Mouse (Mus musculus) heart, postnatal 10 days (tissue): ENCODE measurements around the gene Rc3h1. TPM values are rescaled to one million over a fixed set of nuclear protein-coding genes. Genes with fewer than 3 reads are reported as not detected.
A peak's percentile ranks its signal among the peaks of the same experiment; 100 is the strongest.
"Not testable (repeated sequence)": the region's sequence is repeated elsewhere in the genome, so short reads cannot be mapped to it uniquely, and the experiment has no call there.

Experiments used
- DNase-seq, 2 experiments: peaks; one replicate each; pipeline ENCODE4 v3.0.0; 2021
- intact Hi-C: fragments of 180-260 bp; cut with DNase I; formaldehyde crosslinking; loops from one replicate; pipeline ENCODE4 v1.15.1; 2025
- total RNA-seq, 2 experiments: library from RNA; stranded (reverse); gene quantifications; 2 replicates each; pipeline ENCODE4 v1.2.3; 2021

Rc3h1 gene
- total RNA-seq, 2 experiments from 2014 or later = 42.2 to 43.7 TPM

GRCm38 (mm10) chr1:160933896-160934482 is 27.8 kb downstream of the Rc3h1 start:
- intact Hi-C loops = loop anchor here (1.0 to 10.0 kb wide), 3 partner anchors 79 to 529 kb away; no protein-coding TSS in a partner anchor

DNA sequence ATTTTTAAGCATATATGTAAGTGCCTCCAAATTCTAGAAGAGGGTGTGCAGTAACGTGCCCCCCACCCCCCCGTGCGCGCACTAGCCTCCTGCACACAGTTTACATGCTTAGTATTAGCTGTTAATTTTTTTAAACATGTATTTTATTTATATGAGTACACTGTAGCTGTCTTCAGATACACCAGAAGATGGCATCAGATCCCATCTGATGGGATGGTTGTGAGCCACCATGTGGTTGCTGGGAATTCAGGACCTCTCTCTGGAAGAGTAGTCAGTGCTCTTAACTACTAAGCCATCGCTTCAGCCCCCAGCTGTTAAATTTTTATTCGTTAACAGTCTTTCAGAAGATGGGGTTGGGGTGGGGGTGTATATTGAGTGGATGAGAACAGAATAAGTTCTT is 29.3 kb downstream of the Rc3h1 start:
- no peak for DNase-seq
- intact Hi-C loops = loop anchor here (2.0 to 10.0 kb wide), 2 partner anchors 81 to 531 kb away; no protein-coding TSS in a partner anchor

More at GRCm38 (mm10) chr1:160933896-160934482, 27.8 kb downstream of the Rc3h1 start:
- DNase-seq = peak; percentile 29 to 54

DNA sequence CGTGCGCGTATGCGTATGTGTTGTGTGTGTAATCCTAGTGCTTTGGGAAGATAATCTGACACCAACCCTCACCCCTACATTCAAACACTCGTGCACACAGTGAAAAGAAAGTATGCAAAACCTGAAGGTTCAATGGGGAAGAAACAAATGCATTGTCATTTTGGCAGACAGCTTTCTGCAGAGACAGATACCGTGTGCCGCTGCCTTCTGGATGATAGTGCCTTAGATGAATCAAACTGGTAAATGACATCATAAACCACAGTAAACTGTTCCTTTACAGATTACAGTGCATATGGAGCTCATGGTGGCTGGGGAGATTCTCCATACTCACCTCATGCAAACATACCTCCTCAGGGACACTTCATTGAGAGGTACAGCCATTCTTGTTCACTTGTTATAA is 57.0 kb downstream of the Rc3h1 start:
- intact Hi-C loops = no loop called here
- DNase-seq = no peak

DNA sequence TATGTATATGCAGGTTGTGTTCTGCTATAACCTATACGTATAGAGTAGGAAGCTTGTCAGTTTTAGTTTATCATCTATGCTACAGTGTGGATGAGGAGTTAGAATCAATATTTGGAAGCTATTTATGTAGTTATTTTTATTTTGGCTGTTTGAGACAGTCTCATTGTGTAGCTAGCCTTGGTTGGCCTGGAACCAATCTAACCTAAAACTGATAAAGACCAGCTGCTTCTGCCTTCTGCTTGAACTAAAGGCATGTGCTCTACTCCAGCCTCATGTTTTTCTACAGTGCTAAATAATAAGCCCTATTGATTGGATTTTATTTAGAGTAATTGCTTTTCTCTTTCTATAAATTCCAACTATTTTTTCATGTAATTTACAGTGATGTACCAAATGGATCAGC is 61.0 kb downstream of the Rc3h1 start:
- intact Hi-C loops = no loop called here
- no peak for DNase-seq

- intact Hi-C loops = no loop called here
- DNase-seq = no peak
These were observed 62.4 kb downstream of the Rc3h1 start for GRCm38 (mm10) chr1:160968643-160969042.

- intact Hi-C loops = loop anchor here (10.0 kb wide), 1 partner anchor 217 kb away; no protein-coding TSS in a partner anchor
- no peak for DNase-seq
These were observed 72.0 kb downstream of the Rc3h1 start, which contains the start of gene Serpinc1 for GRCm38 (mm10) chr1:160978071-160978735. Serpinc1 (plus strand) TSS chr1:160978585.

DNA sequence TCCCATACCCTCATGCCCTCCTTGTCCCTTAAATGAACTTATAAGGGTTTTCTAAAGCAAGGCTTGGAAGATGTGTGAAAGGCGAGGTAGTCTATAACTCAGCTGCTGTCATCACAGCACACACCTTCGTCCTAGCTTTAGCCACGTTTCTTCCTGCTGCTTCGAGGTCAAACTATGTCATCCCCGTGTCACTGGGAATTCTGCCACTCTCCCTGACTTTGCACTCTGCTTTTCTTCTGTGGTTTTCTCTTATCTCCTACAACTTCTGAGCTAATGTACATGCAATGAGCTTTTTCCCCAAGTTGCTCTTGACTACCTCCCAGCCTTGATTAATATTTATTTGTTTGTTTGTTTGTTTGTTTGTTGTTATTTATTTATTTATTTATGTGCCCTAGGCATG is 73.8 kb downstream of the Rc3h1 start:
- DNase-seq = no peak
- intact Hi-C loops = no loop called here

DNA sequence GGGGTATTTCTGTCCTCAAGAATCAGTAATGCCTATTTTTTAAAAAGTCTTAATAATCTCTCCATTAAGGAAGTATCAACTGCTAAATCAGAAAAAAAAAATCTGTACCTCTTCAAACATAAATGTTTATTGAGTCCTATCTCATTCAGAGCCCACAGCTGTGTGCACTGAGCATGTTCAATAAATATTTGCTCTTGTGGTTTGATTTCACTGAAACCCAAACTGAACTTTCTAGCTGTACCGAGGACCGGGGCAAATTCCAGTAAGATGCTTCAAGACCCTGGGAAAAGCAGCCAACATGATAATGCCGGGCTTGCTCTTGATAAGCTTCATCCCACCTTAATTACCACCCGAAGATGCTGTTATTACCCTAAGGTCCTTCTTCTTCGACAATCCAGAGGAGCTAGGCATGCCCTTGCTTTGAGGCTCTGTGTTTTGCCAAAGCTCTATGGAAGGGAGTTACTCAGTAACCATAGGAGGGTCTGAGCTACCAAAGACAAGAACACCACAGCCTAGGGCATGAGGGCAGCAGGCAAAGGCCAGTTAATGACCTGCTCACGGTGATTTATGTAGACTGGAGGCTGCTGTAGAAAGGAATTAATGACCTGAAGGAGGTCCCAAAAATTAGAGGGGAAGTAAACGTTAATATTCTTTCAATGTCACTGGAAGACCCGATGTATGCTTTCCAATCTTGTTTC is 74.5 kb downstream of the Rc3h1 start:
- intact Hi-C loops = no loop called here
- DNase-seq = no peak

GRCm38 (mm10) chr1:160981337-160981736 is 75.1 kb downstream of the Rc3h1 start:
- intact Hi-C loops = no loop called here
- no peak for DNase-seq

- intact Hi-C loops = no loop called here
- DNase-seq = no peak
These were observed 76.7 kb downstream of the Rc3h1 start for GRCm38 (mm10) chr1:160982887-160983286.

DNA sequence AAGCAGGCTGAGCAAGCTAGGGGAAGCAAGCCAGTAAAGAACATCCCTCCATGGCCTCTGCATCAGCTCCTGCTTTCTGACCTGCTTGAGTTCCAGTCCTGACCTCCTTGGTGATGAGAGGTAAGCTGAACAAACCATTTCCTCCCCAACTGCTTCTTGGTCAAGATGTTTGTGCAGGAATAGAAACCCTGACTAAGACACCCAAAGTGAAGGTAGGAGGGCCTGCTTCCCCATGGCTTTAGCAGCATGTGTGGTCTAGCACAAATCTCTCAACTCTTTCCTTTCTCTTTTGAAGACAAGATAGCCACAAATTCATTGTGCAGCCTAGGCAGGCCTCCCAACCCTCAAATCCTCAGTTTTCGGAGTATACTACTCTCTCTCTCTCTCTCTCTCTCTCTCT is 78.5 kb downstream of the Rc3h1 start:
- intact Hi-C loops = loop anchor here (5.0 kb wide), 1 partner anchor 193 kb away; no protein-coding TSS in a partner anchor
- DNase-seq = not testable (repeated sequence)

DNA sequence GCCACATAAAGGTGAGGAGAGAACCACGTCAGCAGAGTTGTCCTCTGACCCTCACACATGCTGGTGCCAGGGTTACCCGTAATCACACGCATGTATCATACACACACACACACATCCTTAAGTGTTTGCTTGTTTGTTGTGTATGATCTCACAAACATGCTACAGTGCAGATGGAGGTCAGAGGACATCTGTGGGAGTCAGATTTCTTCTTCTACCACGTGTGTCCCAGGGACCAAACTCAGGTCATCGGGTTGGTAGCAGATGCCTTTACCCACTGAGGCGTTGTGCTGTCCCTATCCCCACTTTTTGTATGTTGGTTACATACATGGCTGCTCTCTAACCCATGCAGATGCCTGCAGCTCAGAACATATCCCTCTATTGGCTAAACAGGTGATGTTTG is 79.3 kb downstream of the Rc3h1 start:
- DNase-seq = no peak
- intact Hi-C loops = loop anchor here (5.0 kb wide), 1 partner anchor 192 kb away; no protein-coding TSS in a partner anchor

DNA sequence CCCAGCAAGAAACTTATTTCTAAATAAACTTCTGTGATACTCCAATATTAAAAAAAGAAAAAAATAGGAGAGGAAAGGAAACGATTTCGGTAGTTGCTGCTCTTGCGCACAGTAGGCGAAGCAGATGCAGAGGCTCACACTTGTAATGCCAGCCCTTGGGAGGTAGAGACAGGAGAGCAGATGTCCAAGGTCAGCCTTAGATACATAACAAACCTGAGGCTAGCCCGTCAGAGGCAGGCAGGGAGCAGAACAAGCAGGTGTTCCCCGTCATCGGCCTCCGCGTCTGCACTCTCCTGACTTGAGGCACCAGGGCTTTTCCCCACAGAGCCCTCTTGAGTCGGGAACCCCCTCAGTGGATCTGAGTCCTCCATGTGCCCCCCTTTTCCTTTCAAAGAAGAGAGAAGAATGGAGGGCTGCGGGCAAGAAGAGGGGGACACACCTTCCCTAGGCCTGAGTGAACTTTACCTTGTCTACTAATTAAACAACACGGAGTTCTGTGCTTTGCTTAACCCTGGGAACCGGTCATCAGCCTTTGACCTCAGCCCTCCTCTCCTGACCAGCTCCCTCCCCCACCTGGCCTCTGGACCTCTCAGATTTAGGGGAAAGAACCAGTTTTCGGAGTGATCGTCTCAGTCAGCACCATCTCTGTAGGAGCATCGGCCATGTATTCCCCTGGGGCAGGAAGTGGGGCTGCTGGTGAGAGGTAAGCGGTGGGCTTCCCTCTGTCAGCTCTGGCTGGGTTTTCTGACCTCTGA is 80.8 kb downstream of the Rc3h1 start:
- DNase-seq = no peak
- intact Hi-C loops = loop anchor here (5.0 kb wide), 1 partner anchor 190 kb away; no protein-coding TSS in a partner anchor

- intact Hi-C loops = loop anchor here (5.0 kb wide), 1 partner anchor 188 kb away; no protein-coding TSS in a partner anchor
- no peak for DNase-seq
These were observed 83.2 kb downstream of the Rc3h1 start for GRCm38 (mm10) chr1:160989395-160989794.

DNA sequence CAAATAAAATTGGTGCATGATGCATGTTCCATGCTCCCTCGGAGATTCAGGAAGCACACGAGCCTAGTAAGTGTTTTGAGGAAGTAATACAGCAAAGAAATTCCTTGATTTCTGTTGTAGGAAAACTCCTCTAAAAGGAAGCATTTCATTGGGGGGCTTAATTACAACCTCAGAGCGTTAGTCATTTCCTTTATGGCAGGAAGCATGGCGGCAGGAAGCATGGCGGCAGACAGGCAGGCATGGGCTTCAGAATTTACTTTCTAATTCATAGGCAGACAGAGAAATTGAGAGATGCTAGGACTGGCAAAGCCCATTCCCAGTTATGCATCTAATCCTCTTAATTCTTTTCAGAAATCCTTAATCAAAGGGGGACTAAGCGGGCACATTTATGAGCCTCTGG is 87.6 kb downstream of the Rc3h1 start:
- no peak for DNase-seq
- intact Hi-C loops = no loop called here

DNA sequence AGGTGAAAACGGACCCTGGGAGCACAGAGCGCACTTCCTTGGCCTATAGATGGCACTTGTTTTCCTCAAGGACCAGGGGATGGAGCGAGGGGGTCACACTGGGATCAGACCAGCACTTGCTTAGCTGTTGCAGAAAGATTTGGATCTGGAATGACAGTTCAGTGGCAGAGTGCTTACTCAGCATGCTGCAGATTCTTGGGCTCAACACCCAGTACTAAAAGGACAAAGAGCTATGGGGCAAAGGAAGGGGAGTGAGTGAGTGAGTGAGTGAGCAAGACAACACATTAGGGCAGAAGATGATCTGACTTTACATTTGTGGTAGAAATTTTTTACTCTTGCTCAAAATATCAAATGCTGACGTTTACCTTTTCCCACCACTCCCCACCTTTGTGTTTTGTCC is 98.7 kb downstream of the Rc3h1 start:
- intact Hi-C loops = no loop called here
- DNase-seq = no peak

DNA sequence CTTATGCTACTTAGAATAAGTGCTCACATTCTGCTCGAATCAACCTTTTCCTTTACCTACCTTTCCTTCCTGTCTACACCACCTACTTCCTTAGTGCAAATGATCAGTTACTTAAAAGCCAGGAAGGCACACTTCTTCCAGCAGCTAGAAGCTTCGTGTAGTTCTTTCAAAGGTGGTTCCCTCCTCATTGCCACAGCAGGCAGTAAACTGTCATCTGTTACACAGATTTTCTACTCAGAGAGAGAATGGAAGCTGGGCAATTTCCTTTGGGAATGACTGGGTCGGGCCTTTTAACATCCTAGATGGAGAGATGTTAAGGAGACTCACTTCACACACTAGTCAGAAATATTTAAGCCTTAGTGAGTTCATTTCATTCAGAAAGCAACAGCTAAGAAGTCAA is 99.3 kb downstream of the Rc3h1 start:
- intact Hi-C loops = no loop called here

GRCm38 (mm10) chr1:161006471-161006870 is 100.3 kb downstream of the Rc3h1 start:
- intact Hi-C loops = no loop called here
- DNase-seq = no peak

More for the DNA sequence above, 99.3 kb downstream of the Rc3h1 start:
- DNase-seq = no peak

- no peak for DNase-seq
- intact Hi-C loops = no loop called here
These were observed 101.8 kb downstream of the Rc3h1 start for GRCm38 (mm10) chr1:161008038-161008437.

DNA sequence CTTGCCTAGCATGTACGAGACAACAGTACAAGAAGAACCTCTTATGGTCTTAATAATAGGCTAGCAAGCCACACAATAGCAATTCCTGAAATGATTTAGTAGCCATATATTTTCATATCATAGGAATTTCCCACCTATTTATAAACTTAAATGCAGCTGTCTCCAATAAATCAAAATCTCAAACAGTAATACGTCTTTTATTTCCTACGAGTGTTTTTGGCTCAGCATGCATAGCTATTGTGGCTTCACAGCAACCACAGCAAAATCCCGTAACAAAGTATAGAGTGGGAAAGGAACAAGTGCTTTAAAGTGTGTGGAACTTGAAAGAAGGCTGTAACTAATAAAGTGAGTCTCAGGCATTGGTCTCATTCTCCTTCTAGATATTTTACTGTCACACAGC is 104.2 kb downstream of the Rc3h1 start:
- intact Hi-C loops = no loop called here
- no peak for DNase-seq

- intact Hi-C loops = no loop called here
- DNase-seq = no peak
These were observed 110.2 kb downstream of the Rc3h1 start for GRCm38 (mm10) chr1:161016378-161016777.
